Mouse (Mus musculus) cerebellum, adult 9-10 months (tissue): ENCODE data around the gene Lhx1.

Source experiments
- DNase-seq: peaks from one replicate; pipeline ENCODE4 v3.0.0; 2022

Lhx1 gene

DNA sequence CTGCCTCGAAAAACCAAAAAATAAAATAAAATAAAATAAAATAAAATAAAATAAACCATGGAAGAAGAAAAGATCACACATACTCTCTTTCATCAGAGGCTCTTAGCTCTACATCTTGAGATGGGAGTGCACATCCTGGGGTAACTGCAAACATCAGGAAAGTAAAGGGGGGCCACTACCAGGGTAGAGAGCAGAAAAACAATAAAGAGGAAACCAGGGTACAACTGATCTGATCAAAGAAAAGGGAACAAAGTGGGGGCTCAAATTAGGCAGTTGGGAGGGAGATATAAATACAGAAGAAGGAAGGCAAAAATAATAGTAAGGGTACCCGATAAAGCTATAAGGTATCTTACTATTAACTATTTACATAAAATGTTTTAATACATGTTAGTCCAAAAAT is 48.7 kb downstream of the Lhx1 start:
- DNase-seq, result no peak

DNA sequence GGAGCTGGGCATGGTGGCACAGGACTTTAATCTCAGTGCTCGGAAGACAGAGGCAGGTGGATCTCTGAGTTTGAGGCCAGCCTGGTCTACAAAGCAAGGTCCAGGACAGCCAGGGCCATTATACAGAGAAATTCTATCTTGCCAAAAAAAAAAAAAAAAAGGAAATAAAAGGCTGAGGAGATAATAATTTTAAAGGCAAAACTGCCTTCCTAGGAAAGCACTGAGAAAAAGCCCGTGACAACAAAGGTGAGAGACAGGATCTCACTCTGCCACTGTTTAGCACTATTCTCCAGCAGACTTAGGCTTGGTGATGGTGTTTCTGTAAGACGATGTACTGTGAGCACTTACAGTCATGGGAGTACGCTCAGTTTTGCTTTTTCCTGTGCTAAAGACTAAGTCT is 49.3 kb downstream of the Lhx1 start:
- DNase-seq, result no peak

GRCm38 (mm10) chr11:84473093-84473667 is 52.2 kb downstream of the Lhx1 start:
- no peak for DNase-seq
